Mouse (Mus musculus) MEL (cell line): ENCODE measurements around the gene Zfp865.

ENCODE experiments used
- CHD1 ChIP-seq: IDR thresholded peaks from 2 replicates; pipeline ENCODE4 v1.6.1; 2012; ENCODE audit warnings: low read depth, mild to moderate bottlenecking, inconsistent platforms, low read length, improper control_type of control experiment
- CTCF ChIP-seq, 3 experiments: IDR thresholded peaks in 2 of 3; conservative IDR thresholded peaks in 1 of 3; 2 replicates each; pipeline ENCODE4 v1.5.1; 2011 to 2012; ENCODE audit warnings: low read length in 3 of 3, low read depth in 2 of 3, mild to moderate bottlenecking in 2 of 3, improper control_type of control experiment in 1 of 3, inconsistent platforms in 1 of 3, mixed read lengths in 1 of 3, moderate library complexity in 1 of 3; ENCODE audit not compliant: control insufficient read depth in 1 of 3, insufficient read depth in 1 of 3, poor library complexity in 1 of 3, severe bottlenecking in 1 of 3
- E2F4 ChIP-seq: IDR thresholded peaks from 2 replicates; pipeline ENCODE4 v1.6.1; 2011; ENCODE audit warnings: low read depth, low read length, improper control_type of control experiment, borderline replicate concordance
- MEF2A ChIP-seq: IDR thresholded peaks from 2 replicates; pipeline ENCODE4 v1.6.1; 2014; ENCODE audit warnings: low read depth, mild to moderate bottlenecking, inconsistent platforms, low read length, improper control_type of control experiment; ENCODE audit not compliant: poor library complexity, insufficient replicate concordance, severe bottlenecking; ENCODE audit errors: extremely low read depth
- POLR2A ChIP-seq, 2 experiments: IDR thresholded peaks; 2 replicates each; pipeline ENCODE4 v1.6.1; 2011 to 2012; ENCODE audit warnings: low read length in 2 of 2, mild to moderate bottlenecking in 2 of 2, control low read depth in 1 of 2, improper control_type of control experiment in 1 of 2, low read depth in 1 of 2, moderate library complexity in 1 of 2; ENCODE audit not compliant: control insufficient read depth in 1 of 2, insufficient read depth in 1 of 2, poor library complexity in 1 of 2
- POLR2AphosphoS5 ChIP-seq: IDR thresholded peaks from 2 replicates; pipeline ENCODE4 v1.6.1; 2012; ENCODE audit warnings: low read depth, borderline replicate concordance, mild to moderate bottlenecking, inconsistent platforms, low read length, moderate library complexity, mixed read lengths
- RCOR1 ChIP-seq: IDR thresholded peaks from 2 replicates; pipeline ENCODE4 v1.6.1; 2012; ENCODE audit warnings: low read depth, mild to moderate bottlenecking, inconsistent platforms, low read length, improper control_type of control experiment
- TAL1 ChIP-seq: IDR thresholded peaks from 2 replicates; pipeline ENCODE4 v1.6.1; 2012; ENCODE audit warnings: mild to moderate bottlenecking, inconsistent platforms, low read length, moderate library complexity, mixed read lengths
- USF2 ChIP-seq, 2 experiments: IDR thresholded peaks; 2 replicates each; pipeline ENCODE4 v1.6.1; 2011 to 2012; ENCODE audit warnings: improper control_type of control experiment in 2 of 2, low read length in 2 of 2, borderline replicate concordance in 1 of 2, inconsistent platforms in 1 of 2, low read depth in 1 of 2, mild to moderate bottlenecking in 1 of 2; ENCODE audit not compliant: insufficient read depth in 1 of 2
- ZC3H11A ChIP-seq: IDR thresholded peaks from 2 replicates; pipeline ENCODE4 v1.6.1; 2012; ENCODE audit warnings: low read depth, mild to moderate bottlenecking, inconsistent platforms, low read length, improper control_type of control experiment
- ZMIZ1 ChIP-seq: IDR thresholded peaks from 2 replicates; pipeline ENCODE4 v1.6.1; 2012; ENCODE audit warnings: low read depth, mild to moderate bottlenecking, inconsistent platforms, low read length, improper control_type of control experiment, moderate library complexity

GRCm38 (mm10) chr7:5080010-5080751 is 60.0 kb downstream of the Zfp865 start, which contains the start of gene Epn1:
- peak; percentile 64 to 73 for TF ChIP-seq POLR2A (IDR thresholded peaks at IDR 0.05; ENCODE audit: control insufficient read depth in 1 of 2, insufficient read depth in 1 of 2, low read depth in 1 of 2, low read length in 2 of 2, poor library complexity in 1 of 2)
- TF ChIP-seq CTCF (IDR thresholded peaks at IDR 0.05 in 2 of 3, conservative IDR thresholded peaks at IDR 0.05 in 1 of 3; ENCODE audit: control insufficient read depth in 1 of 3, insufficient read depth in 1 of 3, low read depth in 2 of 3, low read length in 3 of 3, poor library complexity in 1 of 3, severe bottlenecking in 1 of 3): 0 out of 6 replicates have a peak, but pooled peaks of 1 of the 3 experiments have one; percentile 0
- no peak for TF ChIP-seq CHD1
- peak; percentile 77; the same call in 1 of the 2 replicates for TF ChIP-seq ZMIZ1
- no peak for TF ChIP-seq TAL1
- no peak for TF ChIP-seq USF2 (IDR thresholded peaks at IDR 0.05; ENCODE audit: borderline replicate concordance in 1 of 2, insufficient read depth in 1 of 2, low read depth in 1 of 2, low read length in 2 of 2)
- TF ChIP-seq ZC3H11A: no peak
- TF ChIP-seq POLR2AphosphoS5: no peak
- TF ChIP-seq MEF2A: no peak
- no peak for TF ChIP-seq E2F4
- TF ChIP-seq RCOR1: peak; percentile 43; the same call in 1 of the 2 replicates
